Mouse (Mus musculus) limb, embryonic 13.5 days (tissue): ENCODE results near the gene Gpr88. TPM values are rescaled to one million over a fixed set of nuclear protein-coding genes. Genes with fewer than 3 reads are reported as not detected.

Experiments used
- ATAC-seq: fragments of 200-750 bp; cut with Nextera tagmentation; 2 replicates; pipeline ENCODE4 v1.8.0; 2017; ENCODE audit warnings: low read depth, moderate number of reproducible peaks, moderate TSS enrichment; ENCODE audit not compliant: low FRiP score
- H3K27ac ChIP-seq: fragments of 300-500 bp; sonication (generic); 2 replicates; pipeline ENCODE4 v1.5.1; 2015; ENCODE audit warnings: inconsistent platforms, mild to moderate bottlenecking, moderate library complexity
- H3K27me3 ChIP-seq: fragments of 300-500 bp; sonication (generic); 2 replicates; pipeline ENCODE4 v1.6.1; 2015; ENCODE audit warnings: mild to moderate bottlenecking, inconsistent platforms
- H3K36me3 ChIP-seq: fragments of 300-500 bp; sonication (generic); 2 replicates; pipeline ENCODE4 v1.6.1; 2015; ENCODE audit warnings: inconsistent platforms, mild to moderate bottlenecking, moderate library complexity
- H3K4me1 ChIP-seq: fragments of 300-500 bp; sonication (generic); 2 replicates; pipeline ENCODE4 v1.6.1; 2015; ENCODE audit warnings: inconsistent platforms
- H3K4me2 ChIP-seq: fragments of 300-500 bp; sonication (generic); replicated peaks from 2 replicates; pipeline ENCODE4 v1.6.1; 2015; ENCODE audit warnings: inconsistent platforms, mild to moderate bottlenecking, moderate library complexity
- H3K4me3 ChIP-seq: fragments of 300-500 bp; sonication (generic); 2 replicates; pipeline ENCODE4 v1.5.1; 2015; ENCODE audit warnings: moderate library complexity, mild to moderate bottlenecking, inconsistent platforms
- H3K9ac ChIP-seq: fragments of 300-500 bp; sonication (generic); 2 replicates; pipeline ENCODE4 v1.6.1; 2015; ENCODE audit warnings: mild to moderate bottlenecking, inconsistent platforms
- H3K9me3 ChIP-seq: fragments of 300-500 bp; sonication (generic); 2 replicates; pipeline ENCODE4 v1.6.1; 2016; ENCODE audit warnings: inconsistent platforms
- WGBS: fragments of 180-500 bp; shearing (Covaris S2); methylation state at CpG from one replicate; pipeline ENCODE4 v1.1.7; 2015; 5-methylcytosine and 5-hydroxymethylcytosine counted together
- polyA plus RNA-seq: library from polyadenylated mRNA; unstranded; fragments of >200 nt; fragmentation: Nextera tagmentation; extraction: Ambion mirVana; gene quantifications from 2 replicates; pipeline ENCODE4 v1.2.1, GENCODE M21; 2015

The Gpr88 gene
- polyA plus RNA-seq, 1 experiment from 2014 or later = 1.5 TPM

DNA sequence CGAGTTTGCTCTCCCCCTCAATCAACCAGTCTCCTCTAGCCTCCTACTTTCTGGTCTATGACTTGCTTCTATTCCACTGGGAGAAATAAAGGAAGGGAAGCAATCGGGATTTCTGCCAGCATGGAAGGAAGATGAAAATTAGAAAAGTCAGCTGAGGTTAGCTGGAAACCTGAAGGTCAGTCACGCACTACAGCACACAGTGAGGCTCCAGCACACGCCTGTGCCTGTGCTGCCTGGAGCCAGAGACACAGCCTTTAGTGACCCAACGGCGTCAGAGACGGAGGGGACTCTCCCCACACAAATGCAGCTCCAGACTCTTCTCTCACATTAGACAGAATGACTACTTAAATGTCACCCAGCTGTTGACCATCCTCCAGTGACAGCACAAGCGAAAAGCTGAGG is 42.6 kb downstream of the Gpr88 start:
- peaks cover 11% of the 10 kb centered on the region for H3K4me1 ChIP-seq
- H3K9me3 ChIP-seq = no peaks in the 10 kb centered on the region
- no peaks in the 10 kb centered on the region for H3K27me3 ChIP-seq
- WGBS = 55% methylated on average over 8 of the region's 8 CpGs
- H3K9ac ChIP-seq = no peak overlapping the region
- H3K36me3 ChIP-seq = no peaks in the 10 kb centered on the region
- H3K4me2 ChIP-seq = no peak overlapping the region
- no peak overlapping the region for H3K4me3 ChIP-seq
- no peak for ATAC-seq
- no peak overlapping the region for H3K27ac ChIP-seq

GRCm38 (mm10) chr3:116209214-116209613 is 44.1 kb downstream of the Gpr88 start:
- H3K4me1 ChIP-seq = peaks cover 16% of the 10 kb centered on the region
- WGBS = 82% methylated on average over 8 of the region's 8 CpGs
- no peak overlapping the region for H3K4me2 ChIP-seq
- no peak overlapping the region for H3K9ac ChIP-seq
- H3K9me3 ChIP-seq = no peaks in the 10 kb centered on the region
- no peaks in the 10 kb centered on the region for H3K27me3 ChIP-seq
- no peaks in the 10 kb centered on the region for H3K36me3 ChIP-seq
- H3K27ac ChIP-seq = no peak overlapping the region
- no peak overlapping the region for H3K4me3 ChIP-seq
- no peak for ATAC-seq

DNA sequence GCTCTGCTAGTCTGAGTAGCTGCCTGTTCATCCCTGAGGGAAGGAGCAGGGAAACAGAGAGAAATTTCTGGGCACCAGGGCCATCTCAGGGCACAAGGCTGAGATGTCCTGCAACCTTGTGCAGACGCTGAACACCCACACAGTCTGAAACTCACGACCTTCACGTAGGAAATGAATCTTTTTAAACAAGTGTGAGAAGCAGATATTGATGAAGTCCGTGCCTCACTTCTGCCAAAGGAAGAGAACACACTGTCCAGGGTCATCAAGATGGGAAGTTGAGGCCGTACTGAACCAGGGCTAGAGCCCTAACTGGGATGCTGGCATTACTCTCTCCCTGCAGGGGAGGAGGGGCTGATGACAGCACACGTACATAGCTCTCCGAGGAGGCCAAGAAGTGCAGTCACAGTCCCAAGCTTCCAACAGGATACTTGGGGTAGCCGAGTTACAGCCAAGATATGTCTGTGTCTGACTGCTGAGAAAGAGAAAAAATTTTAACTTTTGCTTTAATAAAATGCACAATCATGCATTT is 46.9 kb downstream of the Gpr88 start:
- Histone ChIP-seq H3K4me1 (peaks cover 16% of the 10 kb centered on the region), H3K9ac (no peak overlapping the region), H3K4me3 (no peak overlapping the region), H3K36me3 (no peaks in the 10 kb centered on the region), H3K4me2 (no peak overlapping the region), H3K9me3 (no peaks in the 10 kb centered on the region), H3K27ac (no peak overlapping the region), H3K27me3 (no peaks in the 10 kb centered on the region)
- 74% methylated on average over 8 of the region's 8 CpGs for WGBS
- no peak for ATAC-seq

- H3K27ac ChIP-seq = no peak overlapping the region
- 63% methylated on average over 13 of the region's 13 CpGs for WGBS
- no peak overlapping the region for H3K4me2 ChIP-seq
- no peaks in the 10 kb centered on the region for H3K27me3 ChIP-seq
- no peaks in the 10 kb centered on the region for H3K9me3 ChIP-seq
- peak; percentile 59; the same call in 1 of the 2 replicates for ATAC-seq
- no peak overlapping the region for H3K9ac ChIP-seq
- H3K36me3 ChIP-seq = no peaks in the 10 kb centered on the region
- H3K4me1 ChIP-seq = peaks cover 11% of the 10 kb centered on the region
- H3K4me3 ChIP-seq = no peak overlapping the region
Measured at GRCm38 (mm10) chr3:116205346-116206219, 47.7 kb downstream of the Gpr88 start.

GRCm38 (mm10) chr3:116204643-116205042 is 48.7 kb downstream of the Gpr88 start:
- Histone ChIP-seq H3K36me3 (no peaks in the 10 kb centered on the region), H3K9me3 (no peaks in the 10 kb centered on the region), H3K4me2 (no peak overlapping the region), H3K9ac (no peak overlapping the region), H3K4me1 (peaks cover 18% of the 10 kb centered on the region), H3K27me3 (no peaks in the 10 kb centered on the region), H3K27ac (no peak overlapping the region), H3K4me3 (no peak overlapping the region)
- no peak for ATAC-seq
- 68% methylated on average over 9 of the region's 9 CpGs for WGBS

GRCm38 (mm10) chr3:116203942-116204341 is 49.4 kb downstream of the Gpr88 start:
- Histone ChIP-seq H3K9me3 (no peaks in the 10 kb centered on the region), H3K4me2 (no peak overlapping the region), H3K27ac (no peak overlapping the region), H3K27me3 (no peaks in the 10 kb centered on the region), H3K4me3 (no peak overlapping the region), H3K36me3 (no peaks in the 10 kb centered on the region), H3K4me1 (peaks cover 18% of the 10 kb centered on the region), H3K9ac (no peak overlapping the region)
- ATAC-seq = no peak
- 67% methylated on average over 3 of the region's 3 CpGs for WGBS

DNA sequence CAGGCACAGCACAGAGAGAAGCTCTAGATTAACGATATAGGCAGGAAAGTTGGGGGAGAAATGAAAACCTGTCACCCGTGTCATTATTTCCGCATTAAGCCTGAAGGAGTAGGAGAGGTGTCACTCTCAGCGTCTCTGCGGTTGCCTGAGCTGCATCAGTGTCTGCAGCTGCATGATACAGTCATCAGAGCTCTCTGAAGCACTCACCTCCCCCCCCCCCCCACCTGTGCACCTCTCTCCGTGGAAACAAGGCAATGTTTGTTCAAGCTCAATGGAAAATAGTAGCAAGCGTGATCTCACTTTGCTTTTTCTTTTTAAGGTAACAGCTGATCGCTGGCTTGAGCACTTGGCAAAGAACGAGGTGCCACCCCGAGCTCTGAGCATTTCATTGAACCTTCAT is 53.2 kb downstream of the Gpr88 start:
- no peak overlapping the region for H3K4me2 ChIP-seq
- no peak for ATAC-seq
- peaks cover 19% of the 10 kb centered on the region for H3K4me1 ChIP-seq
- no peaks in the 10 kb centered on the region for H3K9me3 ChIP-seq
- no peaks in the 10 kb centered on the region for H3K27me3 ChIP-seq
- no peak overlapping the region for H3K27ac ChIP-seq
- H3K36me3 ChIP-seq = no peaks in the 10 kb centered on the region
- H3K9ac ChIP-seq = no peak overlapping the region
- WGBS = 62% methylated on average over 10 of the region's 10 CpGs
- no peak overlapping the region for H3K4me3 ChIP-seq

Other genes with a start within 250 kb of the Gpr88 start
- 32.1 and 32.9 TPM in 2 replicates for gene Slc30a7, start 246.1 kb downstream of the Gpr88 start, polyA plus RNA-seq
- 20.1 and 21.1 TPM in 2 replicates for gene Extl2, start 246.0 kb downstream of the Gpr88 start, polyA plus RNA-seq
- 129 and 135 TPM in 2 replicates for gene Vcam1, start 123.8 kb downstream of the Gpr88 start, polyA plus RNA-seq
- gene Cdc14a, start 170.5 kb upstream of the Gpr88 start, polyA plus RNA-seq = 8.5 and 10.1 TPM in 2 replicates